Comparison of ENCODE assay signal across 9 mouse cellular contexts in genomic region chr2:38484556-38484955, GRCm38 (mm10). TPM values are rescaled to one million over a fixed set of nuclear protein-coding genes. Genes with fewer than 3 reads are reported as not detected.
DNase-seq lines count a peak whose midpoint lies in the region; ATAC-seq and TF ChIP-seq lines count a peak whose summit lies in the region.
"Had no signal": no experiment of that assay in that cellular context is flagged by ENCODE, and none has a peak within 500 bp of the region (broad histone marks: within the 10 kb centered on the region; RNA-seq: fewer than 3 reads in every experiment).

No protein-coding gene starts in this region.

- H3K27ac ChIP-seq in liver, adult 2 months (replicated peaks; ENCODE audit: insufficient read depth, low read depth, low read length), result peak overlapping the region; percentile 49; the same call in 1 of the 2 replicates
- 0 out of 2 replicates have a peak overlapping the region, but pooled peaks have one; percentile 87 for H3K27ac ChIP-seq in intestine, embryonic 15.5 days
- peak overlapping the region; percentile 52; the same call in 1 of the 2 replicates for H3K27ac ChIP-seq in stomach, embryonic 14.5 days (ENCODE audit: low read length)
- H3K27ac ChIP-seq: midbrain, embryonic 12.5 days had no signal

- no peaks in the 10 kb centered on the region for H3K79me2 ChIP-seq in liver, adult 2 months (ENCODE audit: control insufficient read depth, insufficient read depth, low read length)

- ATAC-seq in intestine, embryonic 15.5 days, result no peak
- ATAC-seq in stomach, embryonic 14.5 days (ENCODE audit: insufficient number of reproducible peaks, insufficient read depth, low FRiP score, low read depth), result no peak

- no peaks in the 10 kb centered on the region for H3K36me3 ChIP-seq in liver, adult 2 months (ENCODE audit: control insufficient read depth, insufficient read depth, low read length)
- H3K36me3 ChIP-seq in intestine, embryonic 15.5 days, result no peaks in the 10 kb centered on the region
- no peaks in the 10 kb centered on the region for H3K36me3 ChIP-seq in stomach, embryonic 14.5 days (ENCODE audit: control insufficient read depth, insufficient read depth, low read length)
- H3K36me3 ChIP-seq: midbrain, embryonic 12.5 days had no signal

- no peak overlapping the region for H3K4me2 ChIP-seq in intestine, embryonic 15.5 days (replicated peaks)
- no peak overlapping the region for H3K4me2 ChIP-seq in stomach, embryonic 14.5 days (replicated peaks; ENCODE audit: low read depth, low read length)
- H3K4me2 ChIP-seq: midbrain, embryonic 12.5 days had no signal

- H3K27me3 ChIP-seq in liver, adult 2 months (ENCODE audit: control insufficient read depth, insufficient read depth, low read length), result no peaks in the 10 kb centered on the region
- H3K27me3 ChIP-seq in intestine, embryonic 15.5 days (replicated peaks), result no peaks in the 10 kb centered on the region
- H3K27me3 ChIP-seq in stomach, embryonic 14.5 days (ENCODE audit: control insufficient read depth, insufficient read depth, low read length), result no peaks in the 10 kb centered on the region
- H3K27me3 ChIP-seq: midbrain, embryonic 12.5 days had no signal

- H3K4me1 ChIP-seq in liver, adult 2 months (ENCODE audit: control insufficient read depth, insufficient read depth, low read length), result peaks cover 18% of the 10 kb centered on the region
- peaks cover 14% of the 10 kb centered on the region for H3K4me1 ChIP-seq in intestine, embryonic 15.5 days (replicated peaks)
- peaks cover 6% of the 10 kb centered on the region; the same call in 1 of the 2 replicates for H3K4me1 ChIP-seq in stomach, embryonic 14.5 days (ENCODE audit: control insufficient read depth, insufficient read depth, low read length)
- H3K4me1 ChIP-seq: midbrain, embryonic 12.5 days had no signal

- no peak for DNase-seq in liver, adult 2 months (ENCODE audit: extremely low read depth, low read depth, low spot score)
- DNase-seq in liver, result no peak
- peak; percentile 39 to 54 for DNase-seq in heart, adult 9 months (ENCODE audit: low spot score in 2 of 2)
- no peak for DNase-seq in kidney, adult 9 months
- no peak for DNase-seq in thymus, postnatal 4 days
- DNase-seq: left cerebral cortex, postnatal 4 days had no signal

- no peak for TF ChIP-seq CTCF in liver, adult 2 months (IDR thresholded peaks at IDR 0.05; ENCODE audit: low read depth, low read length)

- H3K9ac ChIP-seq in liver, adult 2 months (ENCODE audit: low read depth, low read length), result no peak overlapping the region
- H3K9ac ChIP-seq in intestine, embryonic 15.5 days, result no peak overlapping the region
- H3K9ac ChIP-seq in stomach, embryonic 14.5 days (replicated peaks; ENCODE audit: low read depth, low read length), result no peak overlapping the region
- H3K9ac ChIP-seq: midbrain, embryonic 12.5 days had no signal

- no peaks in the 10 kb centered on the region for H3K9me3 ChIP-seq in intestine, embryonic 15.5 days
- no peaks in the 10 kb centered on the region for H3K9me3 ChIP-seq in stomach, embryonic 14.5 days (ENCODE audit: control insufficient read depth, low read depth, low read length)
- H3K9me3 ChIP-seq: midbrain, embryonic 12.5 days had no signal

- no peak overlapping the region for H3K4me3 ChIP-seq in liver, adult 2 months (ENCODE audit: insufficient read depth, low read depth, low read length)
- no peak overlapping the region for H3K4me3 ChIP-seq in intestine, embryonic 15.5 days (replicated peaks)
- H3K4me3 ChIP-seq in stomach, embryonic 14.5 days (ENCODE audit: low read depth, low read length), result no peak overlapping the region
- H3K4me3 ChIP-seq: midbrain, embryonic 12.5 days had no signal

- TF ChIP-seq POLR2A in liver, adult 2 months (IDR thresholded peaks at IDR 0.05; ENCODE audit: extremely low read depth, insufficient read depth, low read length), result no peak

- 84% methylated on average over 11 of the region's 11 CpGs for WGBS in liver, adult 2 months
- 77% methylated on average over 11 of the region's 11 CpGs for WGBS in intestine, embryonic 15.5 days
- 75% methylated on average over 11 of the region's 11 CpGs for WGBS in stomach, embryonic 14.5 days

RNA-seq across cellular contexts. Expression of gene Nek6, which starts 26.9 kb away (rescaled TPM):
- 13.6 and 17.1 TPM in 2 replicates for total RNA-seq in liver, adult 2 months (2014; rRNA removed)
- 51.0 and 58.8 TPM in 2 replicates for polyA plus RNA-seq in liver, adult 2 months (2012; rRNA removed)
- polyA plus RNA-seq in intestine, embryonic 15.5 days (2015; fragmentation: Nextera tagmentation; extraction: Ambion mirVana), result 102 and 104 TPM in 2 replicates
- 132 and 136 TPM in 2 replicates for polyA plus RNA-seq in stomach, embryonic 14.5 days (2014; fragmentation: Nextera tagmentation; extraction: Ambion mirVana)

Comparison
In these comparisons a context has a peak if more than half of its experiments do, and no peak if none do; other contexts are left out.
1. DNase-seq: peak in heart, adult 9 months (2 of 2); none in liver, adult 2 months (single experiment), liver (single experiment), kidney, adult 9 months (single experiment) and thymus, postnatal 4 days (single experiment).
2. Peak in every context shown above with its lines, with median percentiles within 50 percentile points of each other: H3K27ac ChIP-seq.